Mouse (Mus musculus): Measurements from ENCODE around the gene Kiss1r.
"Not testable (repeated sequence)": the region's sequence is repeated elsewhere in the genome, so short reads cannot be mapped to it uniquely, and the experiment has no call there.

The Kiss1r gene

DNA sequence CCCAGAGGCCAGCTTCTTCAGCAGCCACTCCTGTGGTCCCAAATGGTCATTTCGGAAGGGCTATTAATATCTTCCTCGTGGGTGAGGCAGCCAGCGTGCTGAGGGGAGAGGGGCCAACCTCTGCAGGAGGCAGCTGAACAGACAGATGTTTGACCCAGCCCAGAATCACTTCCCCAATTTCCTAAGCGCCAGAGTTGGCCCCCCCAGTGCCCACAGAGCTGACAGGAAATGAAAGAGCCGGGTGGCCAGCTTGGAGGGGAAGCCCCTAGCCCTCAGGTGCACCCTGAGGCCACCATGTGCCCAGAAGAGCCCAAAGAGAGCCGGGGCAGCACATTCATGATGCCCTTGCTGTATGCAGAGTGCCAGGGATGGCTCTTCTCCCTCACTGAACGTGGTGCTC, 24.0 kb downstream of the Kiss1r start:
- no peak for DNase-seq (ENCODE audit: low spot score)

GRCm38 (mm10) chr10:79942988-79943387, 26.2 kb downstream of the Kiss1r start:
- no peak for DNase-seq (ENCODE audit: low spot score)

GRCm38 (mm10) chr10:79943471-79943901, 26.7 kb downstream of the Kiss1r start:
- no peak for DNase-seq (ENCODE audit: low spot score)

DNA sequence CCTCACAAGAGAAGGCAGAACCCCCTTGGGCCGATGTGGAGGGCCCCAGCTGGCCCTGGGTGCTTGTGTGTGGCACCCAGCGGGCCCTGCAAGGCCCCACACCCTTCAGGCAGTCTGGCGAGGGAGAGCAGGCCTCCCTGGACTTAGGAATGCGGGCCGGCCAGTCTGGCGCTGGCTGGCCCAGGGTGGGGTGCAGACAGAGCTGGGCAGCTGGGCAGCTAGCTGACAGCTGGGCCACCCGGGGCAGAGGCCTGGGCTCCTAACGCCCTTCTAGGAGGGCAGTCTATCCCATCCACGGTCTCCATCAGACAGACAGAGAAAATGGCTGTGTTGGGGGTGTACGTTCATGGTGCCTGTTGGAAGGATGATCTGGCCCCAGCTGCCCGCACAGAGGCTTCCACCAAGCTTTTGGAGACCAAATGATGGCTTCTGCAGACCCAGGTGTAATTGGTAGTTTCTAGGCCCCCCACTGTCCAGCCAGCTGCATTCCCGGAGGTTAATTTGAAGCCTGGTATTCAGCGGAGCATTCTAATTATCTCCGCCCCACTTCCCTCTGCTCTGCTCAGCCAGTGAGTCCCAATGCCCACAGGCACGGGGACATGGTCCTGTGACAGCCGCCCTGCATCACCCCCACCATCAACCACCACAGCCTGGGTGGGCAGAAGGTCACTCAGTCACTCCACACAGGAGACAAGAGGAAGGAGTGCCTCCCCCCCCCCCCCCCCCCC, 28.9 kb downstream of the Kiss1r start:
- no peak for DNase-seq (ENCODE audit: low spot score)

- no peak for DNase-seq (ENCODE audit: low spot score)
Measured at GRCm38 (mm10) chr10:79946752-79947322, 30.1 kb downstream of the Kiss1r start.

DNA sequence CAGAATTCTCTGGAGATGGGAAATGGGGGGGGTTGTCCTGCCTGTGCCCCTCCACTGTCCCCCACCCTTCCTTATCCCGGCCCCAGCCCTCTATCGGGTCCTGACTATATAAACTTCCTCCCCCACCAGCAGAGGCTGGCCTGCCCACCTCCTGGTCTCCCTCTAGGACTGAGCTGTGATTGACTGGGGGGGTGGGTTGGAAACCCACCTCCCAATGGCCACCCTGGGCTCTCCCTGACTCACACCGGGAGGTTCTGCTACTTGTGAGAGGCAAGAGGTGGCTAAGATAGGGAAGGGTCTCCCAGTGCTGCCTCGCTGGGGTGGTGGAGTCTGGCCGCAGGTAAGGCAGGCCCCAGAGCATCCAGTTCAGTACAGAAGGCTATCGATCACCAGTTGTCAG, 30.7 kb downstream of the Kiss1r start:
- DNase-seq (ENCODE audit: low spot score): no peak

DNA sequence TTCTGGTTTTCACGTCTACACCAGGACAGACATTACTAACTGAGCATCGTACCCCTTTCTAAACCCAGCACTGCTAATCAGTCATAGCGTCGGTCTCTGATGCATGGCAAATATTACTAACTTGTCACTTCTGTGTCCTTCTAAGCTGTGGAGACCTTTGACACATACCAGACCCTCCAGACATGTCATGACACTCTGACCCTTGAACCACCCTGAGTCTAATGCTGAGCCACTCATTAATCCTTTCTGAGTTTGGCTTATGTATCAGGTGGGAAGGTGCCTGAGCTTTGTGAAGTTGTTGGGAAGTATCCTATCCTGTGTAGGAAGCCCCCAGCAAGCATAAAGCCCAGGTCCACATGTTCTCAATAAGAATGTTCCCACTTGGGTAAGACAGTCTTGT, 33.1 kb downstream of the Kiss1r start:
- DNase-seq (ENCODE audit: low spot score): no peak

GRCm38 (mm10) chr10:79950661-79951060, 33.9 kb downstream of the Kiss1r start:
- DNase-seq (ENCODE audit: low spot score): no peak

DNA sequence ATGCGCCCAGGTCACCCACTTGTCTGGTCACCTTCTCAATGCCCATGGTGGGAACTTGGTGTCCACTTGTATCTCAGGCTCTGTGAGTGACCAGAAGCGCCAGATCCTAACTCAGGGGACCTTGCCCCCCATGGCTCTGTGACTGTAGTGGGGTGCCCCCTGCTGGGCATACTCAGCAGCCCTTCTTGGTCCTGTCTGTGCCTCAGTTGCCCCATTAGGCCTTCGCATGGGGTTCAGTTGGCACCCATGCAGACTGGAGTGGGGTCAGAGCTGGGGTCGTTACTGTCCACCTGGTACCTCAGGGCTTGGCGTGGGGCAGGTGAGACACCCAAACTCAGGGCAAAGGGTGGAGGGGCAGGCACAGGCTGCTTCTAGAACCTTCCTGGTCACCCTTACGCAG, 37.2 kb downstream of the Kiss1r start:
- no peak for DNase-seq (ENCODE audit: low spot score)

- DNase-seq (ENCODE audit: low spot score): no peak
Measured at GRCm38 (mm10) chr10:79955691-79956090, 38.9 kb downstream of the Kiss1r start.

GRCm38 (mm10) chr10:79956643-79957154, 39.9 kb downstream of the Kiss1r start:
- DNase-seq (ENCODE audit: low spot score): no peak

GRCm38 (mm10) chr10:79958140-79958816, 41.5 kb downstream of the Kiss1r start:
- peak; percentile 93 for DNase-seq (ENCODE audit: low spot score)

- not testable (repeated sequence) for DNase-seq (ENCODE audit: low spot score)
Measured at GRCm38 (mm10) chr10:79959412-79959811, 42.6 kb downstream of the Kiss1r start.

DNA sequence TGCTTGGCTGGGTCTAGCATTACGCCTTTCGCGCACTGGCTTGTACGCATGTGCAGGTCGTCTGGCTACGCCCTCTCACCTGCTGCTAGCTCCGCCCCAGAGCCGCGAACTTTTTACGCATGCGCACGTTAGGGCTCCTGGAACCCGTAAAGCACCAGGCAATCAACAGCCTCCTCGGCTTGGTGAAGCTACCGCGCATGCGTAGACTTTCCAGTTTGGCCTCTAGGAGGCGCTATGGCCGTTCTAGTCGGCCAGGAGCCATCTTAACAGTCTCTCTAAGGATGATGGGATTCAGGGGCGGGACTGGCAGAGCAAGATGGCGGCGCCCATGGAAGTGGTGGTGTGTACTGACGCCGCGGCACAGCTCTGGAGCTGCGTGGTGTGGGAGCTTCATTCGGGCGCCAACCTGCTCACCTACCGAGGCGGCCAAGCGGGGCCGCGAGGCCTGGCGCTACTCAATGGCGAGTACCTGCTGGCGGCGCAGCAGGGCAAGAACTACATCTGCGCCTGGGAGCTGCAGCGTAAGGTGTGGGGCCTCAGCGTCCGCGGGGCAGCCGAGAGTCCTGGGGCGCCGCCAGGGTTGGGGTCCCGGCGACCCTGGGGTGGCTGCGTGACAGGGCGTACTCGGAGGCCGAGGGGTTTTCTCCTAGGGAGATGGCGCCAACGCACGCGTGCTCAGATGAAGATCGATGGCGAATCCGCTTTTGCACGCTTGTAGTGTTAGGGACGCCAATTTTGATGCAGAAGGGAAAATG, 43.3 kb downstream of the Kiss1r start, which contains the start of gene Wdr18:
TSS of gene Wdr18 (plus strand) at position 306 of the 755 bp plus-strand sequence.
- DNase-seq (ENCODE audit: low spot score): peak; percentile 99

DNA sequence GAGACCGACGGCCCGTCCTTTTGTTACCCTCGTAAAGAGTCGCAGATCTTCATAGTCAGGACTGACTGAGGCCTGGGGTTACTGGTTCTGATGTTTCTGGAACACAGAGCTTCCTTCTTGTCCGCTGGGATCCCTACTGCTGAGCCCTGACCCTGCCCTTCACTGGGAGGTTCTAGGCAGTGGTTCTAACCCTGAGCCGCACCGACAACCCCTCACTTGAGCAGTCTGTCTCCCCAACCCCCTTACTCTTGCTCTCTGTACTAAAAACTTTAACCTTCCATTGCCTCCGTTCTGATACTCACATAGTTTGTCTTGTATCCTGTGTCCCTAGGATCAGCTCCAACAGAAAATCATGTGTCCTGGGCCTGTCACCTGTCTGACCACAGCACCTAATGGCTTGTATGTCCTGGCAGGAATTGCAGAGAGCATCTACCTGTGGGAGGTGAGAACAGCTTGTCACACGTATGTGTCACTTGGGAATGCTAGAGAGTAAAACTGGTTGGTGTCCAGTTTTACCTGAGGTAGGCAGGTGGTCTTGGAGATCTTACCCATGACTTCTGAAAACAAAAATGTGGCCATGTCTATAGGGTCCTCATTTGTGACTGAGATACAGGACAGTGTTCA, 44.0 kb downstream of the Kiss1r start:
- no peak for DNase-seq (ENCODE audit: low spot score)

DNA sequence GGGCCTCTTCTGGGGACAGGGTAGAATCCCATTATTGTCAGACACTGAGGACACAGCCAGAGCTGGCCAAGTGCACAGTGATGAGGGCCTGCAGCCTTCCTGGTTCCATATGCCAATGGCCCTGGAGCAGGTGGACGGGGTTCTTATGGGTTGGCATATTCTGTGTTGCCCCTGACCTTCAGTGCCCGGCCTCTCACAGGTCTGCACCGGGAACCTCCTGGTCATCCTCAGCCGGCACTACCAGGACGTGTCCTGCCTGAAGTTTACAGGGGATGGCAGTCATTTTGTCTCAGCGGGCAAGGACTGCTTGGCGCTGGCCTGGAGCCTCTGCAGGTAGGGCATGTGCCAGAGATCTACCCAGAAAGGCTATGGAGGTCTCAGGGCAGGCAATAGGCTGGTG, 48.0 kb downstream of the Kiss1r start:
- no peak for DNase-seq (ENCODE audit: low spot score)

DNA sequence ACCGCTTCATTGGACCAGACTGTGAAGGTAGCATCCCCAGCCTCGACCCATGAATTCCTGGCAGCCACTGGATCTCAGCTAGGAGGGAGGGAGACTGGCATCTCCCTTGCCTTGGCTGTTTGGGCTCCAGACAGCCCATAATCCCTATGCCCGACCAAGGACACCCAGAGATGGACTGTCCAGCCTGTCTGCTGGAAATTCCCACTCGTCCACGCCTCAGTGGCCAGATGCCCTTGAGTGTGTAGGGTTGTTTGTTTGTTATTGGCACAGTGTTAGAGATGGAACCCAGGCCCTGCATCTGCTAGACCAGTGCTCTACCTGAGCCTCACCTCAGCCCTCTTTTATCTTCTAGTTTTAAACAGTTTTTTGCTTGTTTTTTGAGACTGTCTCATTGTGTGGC, 48.6 kb downstream of the Kiss1r start:
- DNase-seq (ENCODE audit: low spot score): no peak

GRCm38 (mm10) chr10:79966886-79967400, 50.2 kb downstream of the Kiss1r start:
- no peak for DNase-seq (ENCODE audit: low spot score)

DNA sequence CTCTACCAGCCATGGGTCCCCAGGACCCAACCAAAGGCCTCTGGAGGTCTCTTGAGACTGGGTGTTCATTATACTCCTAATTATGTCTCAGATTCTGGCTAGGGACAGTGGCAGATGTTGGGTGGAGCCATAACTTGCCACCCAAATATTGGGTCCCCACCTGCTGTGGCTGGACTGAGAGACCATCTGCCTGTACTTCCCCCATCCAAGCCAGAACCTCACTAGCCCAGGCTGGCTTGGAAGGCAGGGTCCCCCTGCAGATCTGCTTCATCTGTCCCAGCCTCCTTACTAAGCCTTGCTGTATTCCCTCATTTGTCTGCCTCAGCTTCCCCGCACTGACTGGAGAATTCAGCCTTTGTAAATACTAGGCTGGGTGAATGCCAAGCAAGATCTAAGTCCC, 51.4 kb downstream of the Kiss1r start:
- no peak for DNase-seq (ENCODE audit: low spot score)

GRCm38 (mm10) chr10:79969124-79969568, 52.4 kb downstream of the Kiss1r start:
- DNase-seq (ENCODE audit: low spot score): no peak

- no peak for DNase-seq (ENCODE audit: low spot score)
Measured at GRCm38 (mm10) chr10:79970415-79971182, 53.8 kb downstream of the Kiss1r start, which contains the start of gene Grin3b. Grin3b (plus strand) TSS chr10:79970715.
